Mouse (Mus musculus) ES-Bruce4 (cell line): Measurements from ENCODE around the gene Tcte1.

Experiments
- CTCF ChIP-seq: IDR thresholded peaks from one replicate; pipeline ENCODE4 v1.8.1; 2011; ENCODE audit warnings: low read depth, low read length
- EP300 ChIP-seq: IDR thresholded peaks from 2 replicates; pipeline ENCODE4 v1.6.1; 2011; ENCODE audit warnings: low read depth, low read length; ENCODE audit not compliant: insufficient read depth
- POLR2A ChIP-seq: IDR thresholded peaks from one replicate; pipeline ENCODE4 v1.8.1; 2011; ENCODE audit warnings: low read length; ENCODE audit not compliant: insufficient read depth

GRCm38 (mm10) chr17:45582188-45582587 lies 59.0 kb downstream of the Tcte1 start:
- no peak for TF ChIP-seq CTCF
- TF ChIP-seq EP300 = no peak
- no peak for TF ChIP-seq POLR2A
